In genomic region chr4:145256144-145256543, GRCm38 (mm10) we compare ENCODE assay signal across 30 mouse cellular contexts. TPM values are rescaled to one million over a fixed set of nuclear protein-coding genes. Genes with fewer than 3 reads are reported as not detected.
"Had no signal": no experiment of that assay in that cellular context is flagged by ENCODE, and none has a peak within 500 bp of the region (broad histone marks: within the 10 kb centered on the region; RNA-seq: fewer than 3 reads in every experiment).

No protein-coding gene starts in this region.

- DNase-seq: left cerebral cortex, postnatal 4 days; liver; liver, embryonic 13.5 days; liver, postnatal 0 days; lung, adult 18-20 months; lung, adult 2 months; lung, embryonic 14.5 days; lung, postnatal 10 days; lung, postnatal 14 days; lung, postnatal 36 days; lung, postnatal 4 days had no signal

- H3K4me1 ChIP-seq: limb, embryonic 10.5 days; limb, embryonic 13.5 days; limb, embryonic 15.5 days; liver, embryonic 12.5 days; lung, embryonic 15.5 days; midbrain, embryonic 10.5 days; midbrain, embryonic 12.5 days; midbrain, embryonic 13.5 days; midbrain, embryonic 15.5 days; neural tube, embryonic 12.5 days had no signal

- H3K4me3 ChIP-seq: limb, embryonic 10.5 days; limb, embryonic 12.5 days; limb, embryonic 13.5 days; limb, embryonic 15.5 days; liver, embryonic 12.5 days; liver, embryonic 13.5 days; liver, embryonic 15.5 days; lung, embryonic 15.5 days; megakaryocyte, embryonic 14.5 days; midbrain, embryonic 10.5 days; midbrain, embryonic 12.5 days; midbrain, embryonic 13.5 days; midbrain, embryonic 15.5 days; myocyte; neural tube, embryonic 12.5 days had no signal

- H3K27me3 ChIP-seq: limb, embryonic 12.5 days; limb, embryonic 13.5 days; limb, embryonic 15.5 days; liver, embryonic 13.5 days; liver, embryonic 15.5 days; lung, embryonic 15.5 days; midbrain, embryonic 12.5 days; midbrain, embryonic 13.5 days; midbrain, embryonic 15.5 days; neural tube, embryonic 12.5 days had no signal

- H3K36me3 ChIP-seq: limb, embryonic 10.5 days; limb, embryonic 12.5 days; limb, embryonic 13.5 days; limb, embryonic 15.5 days; liver, embryonic 12.5 days; liver, embryonic 13.5 days; liver, embryonic 15.5 days; lung, embryonic 15.5 days; midbrain, embryonic 10.5 days; midbrain, embryonic 12.5 days; midbrain, embryonic 13.5 days; midbrain, embryonic 15.5 days; neural tube, embryonic 12.5 days had no signal

- ATAC-seq: liver, embryonic 12.5 days; liver, postnatal 0 days; lung, postnatal 0 days; midbrain, embryonic 13.5 days; midbrain, embryonic 15.5 days; midbrain, embryonic 16.5 days had no signal

- H3K4me2 ChIP-seq: limb, embryonic 12.5 days; limb, embryonic 13.5 days; limb, embryonic 15.5 days; liver, embryonic 11.5 days; liver, embryonic 12.5 days; liver, embryonic 13.5 days; liver, embryonic 15.5 days; lung, embryonic 14.5 days; lung, embryonic 15.5 days; midbrain, embryonic 12.5 days; midbrain, embryonic 13.5 days; midbrain, embryonic 15.5 days; neural tube, embryonic 12.5 days had no signal

- H3K9me3 ChIP-seq: limb, embryonic 10.5 days; limb, embryonic 12.5 days; limb, embryonic 13.5 days; limb, embryonic 15.5 days; liver, embryonic 12.5 days; liver, embryonic 13.5 days; liver, embryonic 15.5 days; lung, embryonic 15.5 days; megakaryocyte, embryonic 14.5 days; midbrain, embryonic 10.5 days; midbrain, embryonic 12.5 days; midbrain, embryonic 13.5 days; midbrain, embryonic 15.5 days; neural tube, embryonic 12.5 days had no signal

- H3K27ac ChIP-seq: limb, embryonic 10.5 days; limb, embryonic 12.5 days; limb, embryonic 13.5 days; limb, embryonic 15.5 days; liver, embryonic 12.5 days; liver, embryonic 13.5 days; liver, embryonic 14.5 days; liver, embryonic 15.5 days; lung, embryonic 15.5 days; midbrain, embryonic 10.5 days; midbrain, embryonic 12.5 days; midbrain, embryonic 13.5 days; midbrain, embryonic 15.5 days; neural tube, embryonic 12.5 days had no signal

- H3K9ac ChIP-seq: limb, embryonic 12.5 days; limb, embryonic 13.5 days; limb, embryonic 15.5 days; liver, embryonic 12.5 days; liver, embryonic 13.5 days; liver, embryonic 14.5 days; liver, embryonic 15.5 days; liver, postnatal 0 days; lung, embryonic 14.5 days; lung, embryonic 15.5 days; midbrain, embryonic 12.5 days; midbrain, embryonic 13.5 days; midbrain, embryonic 15.5 days; neural tube, embryonic 12.5 days had no signal

RNA-seq across cellular contexts. Expression of gene Tnfrsf8, which starts 58.8 kb away (rescaled TPM):
- polyA plus RNA-seq: liver, embryonic 11.5 days; liver, embryonic 12.5 days; liver, embryonic 13.5 days; liver, embryonic 16.5 days; midbrain, embryonic 10.5 days; midbrain, embryonic 12.5 days had no signal
